Mouse (Mus musculus) neural tube, embryonic 11.5 days (tissue): ENCODE data around the gene Mapk7. TPM values are rescaled to one million over a fixed set of nuclear protein-coding genes. Genes with fewer than 3 reads are reported as not detected.

Experiments
- polyA plus RNA-seq: library from polyadenylated mRNA; unstranded; fragments of >200 nt; fragmentation: Nextera tagmentation; extraction: Ambion mirVana; gene quantifications from 2 replicates; pipeline ENCODE4 v1.2.1, GENCODE M21; 2014

Mapk7 gene
- polyA plus RNA-seq, 1 experiment from 2014 or later: 76.7 TPM

Other genes starting within 250 kb of the Mapk7 start
- 21.4 and 23.4 TPM in 2 replicates for gene Aldh3a2, start 226.9 kb downstream of the Mapk7 start, polyA plus RNA-seq
- gene Slc47a2, start 151.5 kb downstream of the Mapk7 start, polyA plus RNA-seq: not detected in 2 replicates
- 0.08 TPM in 1 of 2 replicates, not detected in the other for gene Slc47a1, start 116.1 kb downstream of the Mapk7 start, polyA plus RNA-seq
- 1.4 and 1.5 TPM in 2 replicates for gene Rnf112, start 40.3 kb downstream of the Mapk7 start, polyA plus RNA-seq
- gene Mfap4, start 9.0 kb downstream of the Mapk7 start, polyA plus RNA-seq: 119 and 127 TPM in 2 replicates
- 40.5 and 45.8 TPM in 2 replicates for gene B9d1, start 10.7 kb upstream of the Mapk7 start, polyA plus RNA-seq
- 31.4 and 35.0 TPM in 2 replicates for gene Epn2, start 85.3 kb upstream of the Mapk7 start, polyA plus RNA-seq
- 6.6 and 8.5 TPM in 2 replicates for gene Grap, start 158.9 kb upstream of the Mapk7 start, polyA plus RNA-seq
- gene Fam83g, start 189.7 kb upstream of the Mapk7 start, polyA plus RNA-seq: 0.49 and 0.78 TPM in 2 replicates
- gene Slc5a10, start 226.4 kb upstream of the Mapk7 start, polyA plus RNA-seq: not detected in 2 replicates